Mouse (Mus musculus): Measurements from ENCODE around the gene Fkbp8. TPM values are rescaled to one million over a fixed set of nuclear protein-coding genes. Genes with fewer than 3 reads are reported as not detected.

The Fkbp8 gene
- polyA plus RNA-seq (2016; fragmentation: Nextera tagmentation; extraction: Ambion mirVana), result 223 and 224 TPM in 2 replicates

DNA sequence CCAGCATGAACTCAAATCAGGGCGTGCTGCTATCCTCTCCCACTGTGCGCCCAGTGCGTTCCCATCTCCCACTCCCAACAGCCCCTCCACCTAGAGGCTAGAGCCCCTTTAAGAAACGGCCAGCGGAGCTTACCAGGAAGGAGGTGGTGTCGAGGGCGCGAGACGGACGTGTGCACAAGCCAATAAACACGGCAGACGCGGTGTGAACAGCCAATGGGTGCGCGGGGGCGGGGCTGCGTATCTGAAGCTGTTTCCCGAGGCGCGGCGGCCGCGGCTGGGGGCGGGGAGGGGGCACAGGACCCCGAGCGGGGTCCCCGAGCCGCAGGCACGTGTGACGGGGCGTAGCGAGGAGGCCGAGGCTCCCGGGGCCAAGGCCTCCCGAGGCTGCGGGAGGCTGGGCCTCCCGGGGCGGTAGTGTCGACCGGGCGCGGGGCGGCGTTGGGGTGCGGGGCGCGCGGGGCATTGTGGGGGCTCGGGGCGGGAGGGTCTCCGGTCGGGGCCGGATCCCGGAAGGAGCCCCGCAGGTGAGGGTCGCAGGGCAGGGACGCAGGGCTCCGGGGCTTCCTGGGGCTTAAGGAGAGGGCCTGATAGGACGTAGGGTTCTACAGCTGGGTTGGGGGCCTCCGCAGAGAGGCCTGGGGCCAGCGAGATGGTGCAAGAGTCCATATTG is at the start of gene Fkbp8, which contains the start of gene Kxd1:
Gene Fkbp8, plus strand, starts transcription at position 213 of the 670 bp plus-strand sequence.
Gene Kxd1, minus strand, starts transcription at position 445 of the 670 bp plus-strand sequence.
- Histone ChIP-seq H3K4me1 (peaks cover 45% of the 10 kb centered on the region), H3K4me2 (peak within 1 kb of the TSS; percentile 75), H3K36me3 (peaks cover 32% of the 10 kb centered on the region), H3K27ac (peak within 1 kb of the TSS; percentile 94), H3K9me3 (replicated peaks) (no peaks in the 10 kb centered on the region), H3K9ac (peak within 1 kb of the TSS; percentile 96), H3K27me3 (replicated peaks) (no peaks in the 10 kb centered on the region), H3K4me3 (peak within 1 kb of the TSS; percentile 86)
- WGBS (ENCODE audit: insufficient replicate concordance), result 1% methylated on average over 46 of the region's 61 CpGs
- ATAC-seq, result peak; percentile 83

DNA sequence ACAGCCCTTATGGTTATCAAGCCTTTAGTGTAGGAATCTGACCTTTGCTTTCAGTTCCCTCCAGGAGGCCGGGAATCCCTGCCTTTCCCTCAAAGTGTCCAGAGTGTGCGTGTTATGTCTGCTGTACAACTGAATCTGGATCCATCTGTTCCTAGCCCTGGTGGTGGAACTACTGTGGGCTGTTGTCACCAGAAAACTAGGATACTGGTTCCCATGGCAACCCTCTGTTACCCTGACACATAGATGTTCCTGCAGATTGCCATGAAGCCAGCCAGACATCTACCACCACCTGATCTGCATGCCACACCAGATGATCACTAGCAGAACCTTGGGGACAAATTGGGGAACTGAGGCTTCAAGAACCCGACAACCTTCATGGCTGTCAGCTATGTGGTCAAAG is 45.6 kb upstream of the Fkbp8 start:
- ATAC-seq, result no peak
- H3K36me3 ChIP-seq, result no peaks in the 10 kb centered on the region
- H3K4me2 ChIP-seq, result no peak overlapping the region
- 46% methylated on average over 3 of the region's 3 CpGs for WGBS (ENCODE audit: insufficient replicate concordance)
- H3K4me3 ChIP-seq, result no peak overlapping the region
- H3K4me1 ChIP-seq, result peaks cover 15% of the 10 kb centered on the region
- H3K9ac ChIP-seq, result no peak overlapping the region
- H3K27ac ChIP-seq, result no peak overlapping the region
- peaks cover 92% of the 10 kb centered on the region for H3K27me3 ChIP-seq (replicated peaks)
- H3K9me3 ChIP-seq (replicated peaks), result no peaks in the 10 kb centered on the region

DNA sequence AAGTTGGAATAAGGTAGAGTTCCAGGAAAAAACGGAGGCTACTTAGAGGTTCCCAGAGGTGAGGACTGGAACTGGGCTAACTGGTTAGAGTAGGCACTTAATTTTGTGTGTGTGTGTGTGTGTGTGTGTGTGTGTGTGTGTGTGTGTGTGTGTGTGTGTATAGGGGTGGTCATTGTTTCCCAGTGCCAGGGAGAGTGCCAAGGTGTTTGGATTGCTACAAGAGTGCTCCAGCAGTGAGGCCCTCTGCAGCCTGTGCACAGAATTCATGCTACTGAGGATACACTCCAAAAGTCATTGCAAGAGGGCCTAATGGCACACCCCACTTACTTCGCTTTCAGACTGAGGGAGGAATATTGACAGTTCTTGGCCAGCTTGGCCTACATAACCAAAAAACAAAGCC is 44.6 kb upstream of the Fkbp8 start:
- Histone ChIP-seq H3K9me3 (replicated peaks) (no peaks in the 10 kb centered on the region), H3K36me3 (no peaks in the 10 kb centered on the region), H3K27me3 (replicated peaks) (peaks cover 99% of the 10 kb centered on the region), H3K4me3 (no peak overlapping the region), H3K27ac (no peak overlapping the region), H3K4me2 (no peak overlapping the region), H3K9ac (no peak overlapping the region), H3K4me1 (peaks cover 8% of the 10 kb centered on the region)
- WGBS (ENCODE audit: insufficient replicate concordance), result 47% methylated on average over 2 of the region's 2 CpGs
- ATAC-seq, result no peak

DNA sequence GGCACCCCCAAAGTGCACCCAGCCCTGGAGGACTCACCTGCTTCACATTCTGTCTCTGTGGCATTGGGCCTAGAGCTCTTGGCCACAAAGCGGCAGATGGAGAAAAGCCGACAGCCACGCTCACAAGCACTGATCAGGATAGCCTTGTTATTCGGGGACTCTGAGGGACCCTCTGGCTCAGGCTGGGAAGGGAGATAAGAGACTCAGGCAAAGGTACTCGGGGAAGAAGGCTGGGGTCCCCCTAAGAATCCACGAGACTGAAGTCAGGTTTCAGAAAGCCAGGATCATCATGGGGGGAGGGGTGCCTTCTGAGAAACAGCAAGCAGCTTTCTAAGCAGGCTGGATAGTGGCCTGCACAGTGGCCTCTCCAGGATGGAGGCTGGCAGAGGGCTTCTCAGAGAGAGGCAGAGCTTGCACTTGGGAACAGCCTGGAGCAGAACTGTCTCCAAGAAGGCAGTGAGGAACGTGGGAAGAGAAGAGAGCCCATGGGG is 41.3 kb upstream of the Fkbp8 start:
- Histone ChIP-seq H3K36me3 (no peaks in the 10 kb centered on the region), H3K27me3 (replicated peaks) (peaks cover 100% of the 10 kb centered on the region), H3K4me2 (no peak overlapping the region), H3K4me3 (no peak overlapping the region), H3K9ac (no peak overlapping the region), H3K27ac (no peak overlapping the region), H3K9me3 (replicated peaks) (no peaks in the 10 kb centered on the region), H3K4me1 (peaks cover 27% of the 10 kb centered on the region)
- no peak for ATAC-seq
- WGBS (ENCODE audit: insufficient replicate concordance), result 37% methylated on average over 7 of the region's 7 CpGs

DNA sequence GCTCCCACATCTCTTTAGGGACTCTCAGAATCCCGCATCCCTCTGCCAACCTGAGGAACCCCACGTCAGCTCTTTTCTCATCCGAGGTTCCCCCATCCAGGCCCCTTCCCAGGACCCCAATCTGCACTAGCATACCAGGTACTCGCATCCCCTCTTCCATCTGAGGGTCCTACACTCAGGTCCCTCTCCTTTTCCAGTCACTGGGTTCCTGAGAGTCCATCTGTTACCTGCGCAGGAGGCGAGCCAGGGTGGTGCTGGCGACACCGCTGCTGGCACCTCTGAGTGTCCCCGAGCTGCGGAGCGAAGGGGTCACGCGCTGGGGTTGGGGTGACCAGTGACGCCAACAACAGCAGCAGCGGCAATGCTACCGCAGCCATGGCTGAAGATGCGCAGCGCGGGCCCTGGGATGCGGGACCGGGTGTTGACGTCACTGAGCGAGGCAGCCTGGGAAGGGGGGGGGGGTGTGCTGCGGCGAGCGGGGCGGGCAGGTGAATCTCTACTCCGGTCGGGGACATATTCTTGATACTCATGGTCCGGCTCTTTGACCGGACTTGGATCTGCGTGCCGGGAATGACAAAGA is 40.5 kb upstream of the Fkbp8 start, which contains the start of gene Tmem59l:
Gene Tmem59l, minus strand, starts transcription at position 418 of the 580 bp plus-strand sequence.
- Histone ChIP-seq H3K4me1 (peaks cover 27% of the 10 kb centered on the region), H3K9ac (no peak within 1 kb of the TSS), H3K27ac (no peak within 1 kb of the TSS), H3K36me3 (no peaks in the 10 kb centered on the region), H3K4me2 (peak within 1 kb of the TSS; percentile 60), H3K27me3 (replicated peaks) (peaks cover 100% of the 10 kb centered on the region), H3K9me3 (replicated peaks) (no peaks in the 10 kb centered on the region), H3K4me3 (peak within 1 kb of the TSS; percentile 37)
- WGBS (ENCODE audit: insufficient replicate concordance), result 12% methylated on average over 33 of the region's 33 CpGs
- no peak for ATAC-seq

DNA sequence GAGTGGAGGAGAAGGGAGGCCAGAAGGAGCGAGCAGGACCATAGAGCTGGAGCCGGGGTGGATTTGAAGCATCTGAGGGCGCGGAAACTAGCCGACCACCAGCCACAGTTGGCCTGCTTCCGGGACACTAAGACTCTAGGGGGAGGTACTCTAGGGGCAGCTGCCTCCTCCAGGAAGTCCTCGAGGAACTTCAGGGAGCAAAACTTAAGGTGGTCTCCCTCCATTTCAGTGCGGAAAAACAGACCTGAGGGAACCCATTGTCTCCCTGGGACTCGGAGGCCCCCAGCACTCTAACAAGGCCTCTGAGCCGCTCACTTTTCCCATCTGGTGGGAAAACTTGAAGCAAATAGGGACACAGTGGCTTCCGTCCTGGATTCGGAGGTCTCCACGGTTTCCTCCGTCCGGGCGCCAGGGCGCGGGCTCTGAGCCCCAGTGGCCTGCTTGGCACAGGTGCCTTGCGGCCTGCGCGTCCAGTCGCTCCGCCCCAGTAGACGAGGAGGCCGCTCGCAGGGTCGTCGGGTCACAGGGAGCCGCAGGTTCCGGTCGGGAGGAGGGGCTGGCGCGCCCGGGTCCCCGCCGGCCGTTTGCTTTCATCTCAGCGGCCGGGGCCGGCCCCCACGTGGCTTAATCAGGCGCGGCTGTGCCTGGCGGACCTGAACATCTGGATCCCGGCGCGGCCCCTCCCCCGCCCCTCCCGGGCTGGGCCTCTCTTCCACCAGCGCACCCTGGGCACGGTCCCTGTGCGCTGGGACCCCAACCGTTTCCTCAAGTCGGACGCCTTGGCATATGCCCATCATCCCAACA is 39.3 kb upstream of the Fkbp8 start:
- no peaks in the 10 kb centered on the region for H3K36me3 ChIP-seq
- no peak overlapping the region for H3K27ac ChIP-seq
- peak; percentile 53; the same call in 1 of the 2 replicates for ATAC-seq
- WGBS (ENCODE audit: insufficient replicate concordance), result 2% methylated on average over 55 of the region's 55 CpGs
- H3K4me1 ChIP-seq, result peaks cover 36% of the 10 kb centered on the region
- no peak overlapping the region for H3K9ac ChIP-seq
- H3K4me2 ChIP-seq, result peak overlapping the region; percentile 60
- peaks cover 100% of the 10 kb centered on the region for H3K27me3 ChIP-seq (replicated peaks)
- H3K4me3 ChIP-seq, result peak overlapping the region; percentile 37
- no peaks in the 10 kb centered on the region for H3K9me3 ChIP-seq (replicated peaks)

DNA sequence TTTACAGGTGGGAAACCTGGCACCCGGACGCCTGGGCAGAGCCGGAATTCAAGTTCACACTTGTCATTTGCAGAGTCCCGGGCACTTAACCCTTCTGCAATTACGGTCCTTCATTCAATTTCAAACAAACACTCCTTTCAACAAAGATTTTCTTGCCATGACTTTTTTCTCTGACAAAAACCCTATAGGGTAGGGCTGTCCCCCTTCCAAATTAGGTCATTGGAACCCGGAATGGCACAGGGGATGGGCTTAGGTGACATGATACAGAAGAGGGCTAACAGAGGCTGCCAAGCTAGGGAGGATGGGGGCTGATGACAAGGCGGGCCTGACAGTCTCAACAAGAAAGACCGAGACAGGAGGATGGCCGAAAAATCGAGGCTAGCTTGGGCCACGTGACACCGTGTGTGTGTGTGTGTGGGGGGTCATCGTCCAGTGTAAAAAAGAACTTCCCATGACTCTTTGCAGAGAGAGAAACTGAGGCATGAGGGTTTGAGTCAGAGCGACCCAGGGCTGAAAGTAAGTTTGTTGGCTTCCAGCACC is 38.5 kb upstream of the Fkbp8 start:
- peak overlapping the region; percentile 60 for H3K4me2 ChIP-seq
- WGBS (ENCODE audit: insufficient replicate concordance), result 4% methylated on average over 14 of the region's 14 CpGs
- no peak overlapping the region for H3K27ac ChIP-seq
- peaks cover 100% of the 10 kb centered on the region for H3K27me3 ChIP-seq (replicated peaks)
- no peaks in the 10 kb centered on the region for H3K36me3 ChIP-seq
- peak overlapping the region; percentile 35 for H3K4me3 ChIP-seq
- 0 out of 2 replicates have a peak overlapping the region, but pooled peaks have one; percentile 23 for H3K9ac ChIP-seq
- ATAC-seq, result no peak
- H3K9me3 ChIP-seq (replicated peaks), result no peaks in the 10 kb centered on the region
- peaks cover 44% of the 10 kb centered on the region for H3K4me1 ChIP-seq

DNA sequence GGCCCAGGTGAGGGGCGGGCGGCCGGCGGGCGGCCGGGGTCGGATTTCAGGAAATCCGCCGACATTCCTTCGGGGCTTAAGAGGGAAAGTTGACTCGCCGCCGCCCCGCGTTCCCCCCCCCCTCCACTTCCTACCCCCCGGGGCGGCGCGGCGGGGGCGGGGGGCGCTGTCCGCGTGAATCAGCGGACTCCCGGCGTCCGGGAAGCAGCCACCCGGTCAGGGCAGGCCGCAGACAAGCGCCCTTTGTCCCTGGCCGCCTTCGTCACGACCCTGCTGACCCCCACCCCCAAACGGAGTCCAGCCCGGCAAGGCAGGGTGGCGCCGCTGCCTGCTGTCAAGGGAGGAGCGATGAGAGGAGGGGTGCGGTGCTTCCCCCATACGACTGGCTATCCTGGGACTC is 37.9 kb upstream of the Fkbp8 start:
- Histone ChIP-seq H3K27ac (no peak overlapping the region), H3K27me3 (replicated peaks) (peaks cover 100% of the 10 kb centered on the region), H3K36me3 (no peaks in the 10 kb centered on the region), H3K9ac (peak overlapping the region; percentile 23; the same call in 1 of the 2 replicates), H3K4me1 (peaks cover 47% of the 10 kb centered on the region), H3K9me3 (replicated peaks) (no peaks in the 10 kb centered on the region), H3K4me3 (peak overlapping the region; percentile 35), H3K4me2 (peak overlapping the region; percentile 60)
- no peak for ATAC-seq
- under 1% methylated on average over 40 of the region's 41 CpGs for WGBS (ENCODE audit: insufficient replicate concordance)

DNA sequence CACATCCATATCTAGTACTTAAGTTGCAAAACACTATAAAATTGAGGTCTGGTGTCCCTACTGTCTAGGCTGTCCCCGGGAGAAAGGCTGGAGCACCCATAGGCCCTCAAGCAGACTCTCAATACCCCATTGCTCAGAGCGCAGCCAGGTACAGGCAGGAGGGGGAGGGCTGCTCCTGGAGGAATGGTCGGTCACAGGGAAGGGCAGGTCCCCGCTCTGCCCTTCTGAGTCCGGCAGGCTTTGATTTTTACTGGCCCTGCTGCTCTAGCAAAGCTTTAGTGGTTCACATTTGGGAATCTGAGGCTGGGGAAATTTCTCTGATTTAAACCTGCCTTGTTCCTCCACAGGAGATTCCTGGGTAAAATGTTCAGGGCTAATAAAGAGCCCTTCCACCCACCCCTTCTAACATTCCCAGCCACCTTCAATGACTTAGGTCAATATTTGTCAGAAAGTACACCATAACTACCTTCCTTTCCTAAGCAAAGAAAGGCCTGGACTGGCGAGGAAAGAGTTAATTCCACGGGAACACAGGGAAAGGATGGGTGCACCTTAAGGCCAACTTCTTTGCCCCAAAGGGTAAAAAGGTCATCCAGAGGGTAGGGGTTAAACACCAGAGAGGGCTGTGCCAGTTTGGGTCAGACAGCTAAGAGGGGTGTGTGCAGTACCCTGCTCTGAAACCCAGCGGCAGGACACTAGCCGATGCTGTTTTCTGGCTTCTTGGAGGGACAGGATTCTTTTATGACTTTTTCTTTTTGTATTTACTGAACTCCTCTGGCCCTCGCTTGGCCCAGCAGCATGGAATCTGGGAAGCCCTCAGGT is 37.3 kb upstream of the Fkbp8 start:
- Histone ChIP-seq H3K36me3 (no peaks in the 10 kb centered on the region), H3K4me3 (no peak overlapping the region), H3K9ac (no peak overlapping the region), H3K27me3 (replicated peaks) (peaks cover 100% of the 10 kb centered on the region), H3K4me1 (peaks cover 48% of the 10 kb centered on the region), H3K4me2 (no peak overlapping the region), H3K9me3 (replicated peaks) (no peaks in the 10 kb centered on the region), H3K27ac (no peak overlapping the region)
- no peak for ATAC-seq
- WGBS (ENCODE audit: insufficient replicate concordance), result 16% methylated on average over 10 of the region's 10 CpGs

DNA sequence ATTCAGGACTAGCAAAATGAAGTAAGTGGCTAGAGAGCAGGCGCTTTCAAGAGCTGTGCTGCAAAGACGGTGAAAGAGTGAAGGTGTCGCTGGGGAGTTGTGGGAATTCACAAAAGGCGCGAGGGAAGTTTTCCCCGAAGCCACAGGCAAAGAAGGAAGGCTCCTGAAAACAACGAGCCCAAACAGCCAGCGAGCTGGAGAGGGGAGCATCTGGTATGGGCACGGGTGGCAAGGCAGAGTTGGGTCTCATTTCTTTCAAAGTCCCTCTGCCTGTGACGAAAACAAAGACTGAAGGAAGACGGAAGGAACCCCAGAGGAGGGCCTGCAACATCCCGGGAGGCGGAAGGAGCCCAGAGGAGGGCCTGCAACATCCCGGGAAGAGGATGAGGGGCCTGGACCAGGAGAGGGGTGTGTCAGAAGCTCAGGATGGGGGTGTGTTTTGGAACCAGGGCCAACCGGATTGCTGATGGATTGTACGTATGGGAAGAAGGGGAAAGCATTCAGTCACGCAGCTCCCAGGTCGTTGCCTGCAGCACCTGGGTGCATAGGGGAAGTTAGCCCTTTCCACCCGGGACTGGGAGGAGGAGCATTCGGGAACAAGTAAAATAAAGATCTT is 36.5 kb upstream of the Fkbp8 start:
- no peaks in the 10 kb centered on the region for H3K9me3 ChIP-seq (replicated peaks)
- H3K27me3 ChIP-seq (replicated peaks), result peaks cover 100% of the 10 kb centered on the region
- H3K27ac ChIP-seq, result no peak overlapping the region
- H3K9ac ChIP-seq, result no peak overlapping the region
- no peaks in the 10 kb centered on the region for H3K36me3 ChIP-seq
- peaks cover 53% of the 10 kb centered on the region for H3K4me1 ChIP-seq
- 4% methylated on average over 20 of the region's 20 CpGs for WGBS (ENCODE audit: insufficient replicate concordance)
- ATAC-seq, result no peak
- no peak overlapping the region for H3K4me2 ChIP-seq
- H3K4me3 ChIP-seq, result no peak overlapping the region

Data from liver, embryonic 12.5 days (tissue).